Mouse (Mus musculus) hindbrain, embryonic 15.5 days (tissue): ENCODE data around the gene Nup210l. TPM values are rescaled to one million over a fixed set of nuclear protein-coding genes. Genes with fewer than 3 reads are reported as not detected.

ENCODE experiments used
- ATAC-seq: fragments of 200-750 bp; cut with Nextera tagmentation; 2 replicates; pipeline ENCODE4 v1.8.0; 2017; ENCODE audit warnings: low read depth, moderate number of reproducible peaks, moderate TSS enrichment; ENCODE audit not compliant: low FRiP score
- H3K27ac ChIP-seq: fragments of 300-500 bp; sonication (generic); replicated peaks from 2 replicates; pipeline ENCODE4 v1.5.1; 2015; ENCODE audit warnings: mild to moderate bottlenecking, inconsistent platforms
- H3K27me3 ChIP-seq: fragments of 300-500 bp; sonication (generic); 2 replicates; pipeline ENCODE4 v1.6.1; 2015; ENCODE audit warnings: control low read depth, inconsistent platforms
- H3K36me3 ChIP-seq: fragments of 300-500 bp; sonication (generic); 2 replicates; pipeline ENCODE4 v1.6.1; 2015; ENCODE audit warnings: control low read depth, inconsistent platforms
- H3K4me1 ChIP-seq: fragments of 300-500 bp; sonication (generic); replicated peaks from 2 replicates; pipeline ENCODE4 v1.6.1; 2015; ENCODE audit warnings: control low read depth, inconsistent platforms
- H3K4me2 ChIP-seq: fragments of 300-500 bp; sonication (generic); 2 replicates; pipeline ENCODE4 v1.6.1; 2015; ENCODE audit warnings: moderate library complexity, mild to moderate bottlenecking, inconsistent platforms
- H3K4me3 ChIP-seq: fragments of 300-500 bp; sonication (generic); 2 replicates; pipeline ENCODE4 v1.5.1; 2015; ENCODE audit warnings: mild to moderate bottlenecking, inconsistent platforms
- H3K9ac ChIP-seq: fragments of 300-500 bp; sonication (generic); 2 replicates; pipeline ENCODE4 v1.6.1; 2015; ENCODE audit warnings: inconsistent platforms
- H3K9me3 ChIP-seq: fragments of 300-500 bp; sonication (generic); 2 replicates; pipeline ENCODE4 v1.6.1; 2016; ENCODE audit warnings: control low read depth, inconsistent platforms
- WGBS: fragments of 180-500 bp; shearing (Covaris S2); methylation state at CpG from one replicate; pipeline ENCODE4 v1.1.7; 2015; 5-methylcytosine and 5-hydroxymethylcytosine counted together
- polyA plus RNA-seq: library from polyadenylated mRNA; unstranded; fragments of >200 nt; fragmentation: Nextera tagmentation; extraction: Ambion mirVana; gene quantifications from 2 replicates; pipeline ENCODE4 v1.2.1, GENCODE M21; 2015

Nup210l gene
- polyA plus RNA-seq, 1 experiment from 2014 or later = 0.25 TPM

DNA sequence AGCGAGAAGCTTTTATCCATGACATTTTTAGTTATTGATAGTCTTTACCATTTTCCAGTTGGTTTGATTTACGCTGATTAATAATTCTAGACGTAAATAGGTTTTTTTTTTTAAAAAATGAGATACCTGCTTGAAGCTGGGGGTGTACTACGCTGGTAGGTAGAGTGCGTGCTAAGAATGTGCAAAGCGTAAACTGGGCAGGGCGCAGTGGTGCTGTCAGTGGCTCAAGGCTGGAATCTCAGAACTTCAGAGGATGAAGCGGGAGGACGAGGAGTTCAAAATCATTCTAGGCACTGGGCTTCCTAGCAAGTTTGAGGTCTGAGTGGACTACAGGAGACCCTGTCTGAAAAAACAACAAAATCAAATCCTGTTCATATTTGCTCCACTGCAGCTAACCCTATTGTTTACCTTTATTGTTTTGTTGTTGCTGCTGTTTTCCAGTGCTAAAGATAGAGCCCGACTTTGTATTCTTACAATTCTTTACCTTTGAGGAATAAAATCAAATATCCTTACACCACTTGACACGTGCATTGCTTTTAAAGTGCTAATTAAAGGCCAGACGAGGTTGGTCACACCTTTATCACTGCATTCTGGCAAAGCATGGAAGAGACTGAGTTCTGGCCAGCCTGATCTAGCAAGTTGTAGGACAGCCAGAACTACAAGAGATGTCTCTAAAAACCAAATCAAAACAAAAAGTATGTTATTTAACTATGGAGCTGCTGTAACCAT lies 110.2 kb downstream of the Nup210l start:
- H3K9ac ChIP-seq = peak overlapping the region; percentile 46
- H3K4me3 ChIP-seq = peak overlapping the region; percentile 55
- H3K27ac ChIP-seq = peak overlapping the region; percentile 82
- H3K9me3 ChIP-seq = no peaks in the 10 kb centered on the region
- ATAC-seq = peak; percentile 65
- peaks cover 32% of the 10 kb centered on the region for H3K4me1 ChIP-seq
- 11% methylated on average over 12 of the region's 12 CpGs for WGBS
- H3K36me3 ChIP-seq = peaks cover 28% of the 10 kb centered on the region
- peak overlapping the region; percentile 97 for H3K4me2 ChIP-seq
- no peaks in the 10 kb centered on the region for H3K27me3 ChIP-seq

DNA sequence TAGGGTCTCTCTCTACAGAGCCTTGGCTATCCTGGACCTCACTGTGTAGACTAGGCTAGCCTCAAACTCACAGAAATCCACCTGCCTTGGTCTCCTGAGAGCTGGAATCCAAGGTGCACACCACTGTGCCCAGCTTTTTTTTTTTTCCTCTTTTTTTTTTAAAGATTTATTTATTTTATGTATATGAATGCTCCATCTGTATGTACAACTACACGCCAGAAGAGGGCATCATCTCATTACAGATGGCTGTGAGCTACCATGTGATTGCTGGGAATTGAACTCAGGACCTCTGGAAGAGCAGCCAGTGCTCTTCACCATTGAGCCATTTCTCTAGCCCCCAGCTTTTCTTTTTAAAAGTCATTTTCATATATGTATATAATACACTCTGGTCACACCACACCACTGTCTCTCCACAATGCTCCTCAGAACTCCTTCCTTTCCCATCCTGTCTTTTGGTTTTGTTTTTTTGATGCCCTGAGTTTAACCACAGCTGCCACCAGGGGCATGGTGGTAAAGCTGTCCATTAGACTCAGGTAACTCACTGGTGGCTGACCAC lies 112.0 kb downstream of the Nup210l start:
- Histone ChIP-seq H3K4me1 (peaks cover 39% of the 10 kb centered on the region), H3K9ac (no peak overlapping the region), H3K36me3 (peaks cover 13% of the 10 kb centered on the region), H3K27me3 (no peaks in the 10 kb centered on the region), H3K27ac (no peak overlapping the region), H3K4me2 (no peak overlapping the region), H3K4me3 (no peak overlapping the region), H3K9me3 (no peaks in the 10 kb centered on the region)
- no peak for ATAC-seq
- WGBS = 42% methylated on average over 1 of the region's 1 CpGs

- no peaks in the 10 kb centered on the region for H3K36me3 ChIP-seq
- H3K27ac ChIP-seq = peak overlapping the region; percentile 77
- peaks cover 16% of the 10 kb centered on the region for H3K4me1 ChIP-seq
- ATAC-seq = no peak
- H3K9ac ChIP-seq = 0 out of 2 replicates have a peak overlapping the region, but pooled peaks have one; percentile 14
- WGBS = 14% methylated on average over 6 of the region's 6 CpGs
- no peaks in the 10 kb centered on the region for H3K9me3 ChIP-seq
- peak overlapping the region; percentile 37 for H3K4me3 ChIP-seq
- peak overlapping the region; percentile 64 for H3K4me2 ChIP-seq
- H3K27me3 ChIP-seq = no peaks in the 10 kb centered on the region
Observed at GRCm38 (mm10) chr3:90220088-90220487, 116.2 kb downstream of the Nup210l start.

- H3K27ac ChIP-seq = peak overlapping the region; percentile 77
- no peaks in the 10 kb centered on the region for H3K9me3 ChIP-seq
- no peaks in the 10 kb centered on the region for H3K36me3 ChIP-seq
- peak overlapping the region; percentile 64 for H3K4me2 ChIP-seq
- H3K4me3 ChIP-seq = peak overlapping the region; percentile 37
- peak overlapping the region; percentile 14 for H3K9ac ChIP-seq
- no peaks in the 10 kb centered on the region for H3K27me3 ChIP-seq
- WGBS = under 1% methylated on average over 18 of the region's 20 CpGs
- H3K4me1 ChIP-seq = peaks cover 16% of the 10 kb centered on the region
- peak; percentile 68 for ATAC-seq
Observed at GRCm38 (mm10) chr3:90220531-90220951, 116.6 kb downstream of the Nup210l start.

DNA sequence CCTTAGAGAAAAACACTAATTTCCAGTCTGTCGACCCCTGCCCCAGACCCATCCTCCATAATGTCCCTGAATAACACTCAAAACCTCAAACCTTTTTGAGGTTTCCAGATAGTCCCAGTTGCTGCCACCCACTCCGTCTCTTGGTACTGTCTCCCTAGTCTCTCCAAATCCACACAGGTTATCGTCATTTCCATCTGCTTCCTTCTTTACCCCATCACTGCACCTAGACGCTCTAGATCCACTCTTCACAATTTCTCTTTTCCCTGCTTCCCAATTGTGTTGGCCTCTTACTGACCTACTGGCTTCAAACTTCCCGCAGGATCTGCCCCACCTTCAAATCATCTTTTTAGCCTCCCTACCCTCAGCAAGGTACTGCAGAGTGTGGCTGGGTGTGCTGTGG lies 117.2 kb downstream of the Nup210l start:
- Histone ChIP-seq H3K9ac (0 out of 2 replicates have a peak overlapping the region, but pooled peaks have one; percentile 6), H3K4me3 (peak overlapping the region; percentile 37), H3K27me3 (no peaks in the 10 kb centered on the region), H3K4me1 (peaks cover 16% of the 10 kb centered on the region), H3K36me3 (no peaks in the 10 kb centered on the region), H3K9me3 (no peaks in the 10 kb centered on the region), H3K4me2 (peak overlapping the region; percentile 64), H3K27ac (no peak overlapping the region)
- ATAC-seq = no peak
- 30% methylated on average over 5 of the region's 5 CpGs for WGBS

- no peak overlapping the region for H3K4me2 ChIP-seq
- H3K4me3 ChIP-seq = no peak overlapping the region
- no peaks in the 10 kb centered on the region for H3K9me3 ChIP-seq
- no peaks in the 10 kb centered on the region for H3K36me3 ChIP-seq
- ATAC-seq = no peak
- H3K27ac ChIP-seq = no peak overlapping the region
- peaks cover 16% of the 10 kb centered on the region for H3K4me1 ChIP-seq
- no peaks in the 10 kb centered on the region for H3K27me3 ChIP-seq
- 94% methylated on average over 4 of the region's 4 CpGs for WGBS
- H3K9ac ChIP-seq = no peak overlapping the region
Observed at GRCm38 (mm10) chr3:90222455-90222854, 118.5 kb downstream of the Nup210l start.

GRCm38 (mm10) chr3:90222941-90223340 lies 119.0 kb downstream of the Nup210l start:
- no peak overlapping the region for H3K4me2 ChIP-seq
- 84% methylated on average over 3 of the region's 3 CpGs for WGBS
- H3K36me3 ChIP-seq = no peaks in the 10 kb centered on the region
- no peak overlapping the region for H3K27ac ChIP-seq
- no peak for ATAC-seq
- no peaks in the 10 kb centered on the region for H3K9me3 ChIP-seq
- no peak overlapping the region for H3K9ac ChIP-seq
- no peaks in the 10 kb centered on the region for H3K27me3 ChIP-seq
- H3K4me1 ChIP-seq = peaks cover 16% of the 10 kb centered on the region
- no peak overlapping the region for H3K4me3 ChIP-seq

- Histone ChIP-seq H3K27ac (no peak overlapping the region), H3K4me2 (no peak overlapping the region)
- 82% methylated on average over 10 of the region's 10 CpGs for WGBS
Observed at GRCm38 (mm10) chr3:90224331-90224730, 120.4 kb downstream of the Nup210l start.

GRCm38 (mm10) chr3:90231075-90231474 lies 127.1 kb downstream of the Nup210l start:
- no peak for ATAC-seq
- H3K4me3 ChIP-seq = peak overlapping the region; percentile 78
- WGBS = 18% methylated on average over 8 of the region's 8 CpGs

More at GRCm38 (mm10) chr3:90224331-90224730, 120.4 kb downstream of the Nup210l start:
- ATAC-seq = no peak
- H3K4me1 ChIP-seq = peaks cover 16% of the 10 kb centered on the region
- H3K27me3 ChIP-seq = no peaks in the 10 kb centered on the region
- no peak overlapping the region for H3K9ac ChIP-seq
- no peak overlapping the region for H3K4me3 ChIP-seq
- H3K9me3 ChIP-seq = no peaks in the 10 kb centered on the region
- H3K36me3 ChIP-seq = no peaks in the 10 kb centered on the region

DNA sequence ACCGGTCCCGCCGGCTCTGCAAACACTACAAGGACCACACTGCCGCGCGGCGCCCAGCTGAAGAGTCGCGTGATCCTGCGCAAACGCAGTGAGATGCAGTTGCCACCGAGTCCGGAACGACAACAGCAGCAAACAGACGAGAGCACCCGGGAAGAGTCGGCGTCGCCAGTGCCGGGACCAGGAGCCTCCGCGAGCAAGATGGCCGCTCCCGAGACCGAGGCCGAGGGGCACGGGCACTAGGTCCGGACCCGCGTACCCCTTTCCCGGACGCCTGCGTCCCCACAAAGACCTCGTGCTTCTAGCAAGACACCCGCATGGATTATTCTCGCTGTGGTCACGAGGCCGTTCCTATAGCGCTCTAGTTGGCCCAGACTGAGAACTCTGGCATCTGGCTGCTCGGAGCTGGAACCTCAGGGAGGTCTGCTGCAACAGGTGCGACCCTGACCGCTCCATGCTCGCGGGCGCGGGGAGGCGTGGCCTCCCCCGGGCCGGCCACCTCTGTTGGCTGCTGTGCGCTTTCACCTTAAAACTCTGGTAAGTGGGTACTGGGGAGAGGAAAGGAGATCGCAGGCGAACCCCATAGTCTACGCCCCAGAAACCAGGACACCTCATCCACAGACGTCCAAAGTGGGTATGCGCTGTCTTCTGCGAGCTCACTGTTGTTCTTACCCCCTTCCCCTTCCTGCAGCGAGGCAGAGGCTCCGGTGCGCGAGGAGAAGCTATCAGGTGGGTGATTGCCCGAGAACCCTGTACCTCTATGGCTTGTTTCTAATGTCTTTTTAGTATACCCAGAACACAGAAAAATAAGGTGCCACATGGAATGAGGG lies 127.8 kb downstream of the Nup210l start, which contains the start of gene Jtb:
Jtb (plus strand) TSS at position 91 of the 827 bp plus-strand sequence.
- ATAC-seq = peak; percentile 98

More at GRCm38 (mm10) chr3:90231075-90231474, 127.1 kb downstream of the Nup210l start:
- Histone ChIP-seq H3K9me3 (no peaks in the 10 kb centered on the region), H3K4me1 (peaks cover 15% of the 10 kb centered on the region), H3K9ac (peak overlapping the region; percentile 51), H3K36me3 (peaks cover 16% of the 10 kb centered on the region), H3K27ac (peak overlapping the region; percentile 71), H3K27me3 (no peaks in the 10 kb centered on the region), H3K4me2 (peak overlapping the region; percentile 80)

DNA sequence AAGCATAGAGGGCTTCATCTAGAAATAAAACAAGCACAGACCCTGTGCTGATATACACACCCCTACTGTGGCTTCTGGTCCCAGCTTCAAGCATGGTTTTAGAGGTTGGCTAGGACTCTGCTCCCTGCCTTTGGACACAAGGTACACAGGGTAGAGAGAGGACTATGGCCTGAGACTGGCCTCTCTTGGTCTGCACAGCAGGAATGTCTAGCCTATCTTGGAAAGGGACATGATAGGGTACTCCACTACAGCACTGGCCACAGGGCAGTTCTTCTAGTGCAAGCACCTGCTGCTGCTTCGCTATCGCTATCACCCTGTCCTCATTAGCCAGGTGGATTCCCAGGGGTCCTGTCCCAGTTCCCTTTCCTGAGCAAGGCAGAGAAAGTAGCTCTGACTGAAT lies 137.3 kb downstream of the Nup210l start:
- H3K4me1 ChIP-seq = peaks cover 12% of the 10 kb centered on the region
- H3K9me3 ChIP-seq = no peaks in the 10 kb centered on the region
- H3K27me3 ChIP-seq = no peaks in the 10 kb centered on the region
- no peaks in the 10 kb centered on the region for H3K36me3 ChIP-seq
- H3K9ac ChIP-seq = no peak overlapping the region
- ATAC-seq = 0 out of 2 replicates have a peak, but pooled peaks have one; percentile 6
- no peak overlapping the region for H3K4me3 ChIP-seq
- H3K4me2 ChIP-seq = no peak overlapping the region
- WGBS = 85% methylated on average over 2 of the region's 2 CpGs
- H3K27ac ChIP-seq = no peak overlapping the region

More for the DNA sequence above, 127.8 kb downstream of the Nup210l start, which contains the start of gene Jtb:
- peak within 1 kb of the TSS; percentile 78 for H3K4me3 ChIP-seq
- H3K4me2 ChIP-seq = peak within 1 kb of the TSS; percentile 80
- H3K36me3 ChIP-seq = peaks cover 16% of the 10 kb centered on the region
- H3K9ac ChIP-seq = peak within 1 kb of the TSS; percentile 69
- H3K27me3 ChIP-seq = no peaks in the 10 kb centered on the region
- no peaks in the 10 kb centered on the region for H3K9me3 ChIP-seq
- under 1% methylated on average over 61 of the region's 61 CpGs for WGBS
- peak within 1 kb of the TSS; percentile 85 for H3K27ac ChIP-seq
- H3K4me1 ChIP-seq = peaks cover 15% of the 10 kb centered on the region
